Mouse (Mus musculus) neural tube, embryonic 14.5 days (tissue): ENCODE results near the gene Kdm2b. TPM values are rescaled to one million over a fixed set of nuclear protein-coding genes. Genes with fewer than 3 reads are reported as not detected.

Experiments
- ATAC-seq: fragments of 200-750 bp; cut with Nextera tagmentation; 2 replicates; pipeline ENCODE4 v1.8.0; 2017; ENCODE audit warnings: low read depth, mild to moderate bottlenecking, moderate TSS enrichment, moderate library complexity
- H3K27ac ChIP-seq: fragments of 300-500 bp; sonication (generic); 2 replicates; pipeline ENCODE4 v1.5.1; 2014; ENCODE audit warnings: low read depth, mild to moderate bottlenecking, control low read depth, low read length, moderate library complexity, mixed read lengths
- H3K27me3 ChIP-seq: fragments of 300-500 bp; sonication (generic); 2 replicates; pipeline ENCODE4 v1.6.1; 2014; ENCODE audit warnings: low read length; ENCODE audit not compliant: control insufficient read depth, insufficient read depth
- H3K36me3 ChIP-seq: fragments of 300-500 bp; sonication (generic); 2 replicates; pipeline ENCODE4 v1.6.1; 2014; ENCODE audit warnings: low read length, mixed read lengths; ENCODE audit not compliant: control insufficient read depth, insufficient read depth
- H3K4me1 ChIP-seq: fragments of 300-500 bp; sonication (generic); 2 replicates; pipeline ENCODE4 v1.6.1; 2014; ENCODE audit warnings: low read length; ENCODE audit not compliant: control insufficient read depth, insufficient read depth
- H3K4me2 ChIP-seq: fragments of 300-500 bp; sonication (generic); 2 replicates; pipeline ENCODE4 v1.6.1; 2014; ENCODE audit warnings: mild to moderate bottlenecking, low read depth, low read length, control low read depth
- H3K4me3 ChIP-seq: fragments of 300-500 bp; sonication (generic); 2 replicates; pipeline ENCODE4 v1.5.1; 2014; ENCODE audit warnings: low read depth, low read length, control low read depth, mixed read lengths
- H3K9ac ChIP-seq: fragments of 300-500 bp; sonication (generic); replicated peaks from 2 replicates; pipeline ENCODE4 v1.6.1; 2014; ENCODE audit warnings: low read depth, mild to moderate bottlenecking, control low read depth, low read length, mixed read lengths
- H3K9me3 ChIP-seq: fragments of 300-500 bp; sonication (generic); 2 replicates; pipeline ENCODE4 v1.6.1; 2016; ENCODE audit warnings: low read length; ENCODE audit not compliant: control insufficient read depth
- WGBS: fragments of 180-500 bp; shearing (Covaris S2); extraction: QIAGEN DNeasy Blood & Tissue Kit; methylation state at CpG from one replicate; pipeline ENCODE4 v1.1.7; 2014; 5-methylcytosine and 5-hydroxymethylcytosine counted together
- polyA plus RNA-seq: library from polyadenylated mRNA; unstranded; fragments of >200 nt; fragmentation: Nextera tagmentation; extraction: Ambion mirVana; gene quantifications from 2 replicates; pipeline ENCODE4 v1.2.1, GENCODE M21; 2014

Gene Kdm2b
- polyA plus RNA-seq, 1 experiment from 2014 or later: 82.7 TPM

GRCm38 (mm10) chr5:122887926-122888611 lies 101.6 kb downstream of the Kdm2b start:
- Histone ChIP-seq H3K27me3 (no peaks in the 10 kb centered on the region), H3K9me3 (no peaks in the 10 kb centered on the region), H3K36me3 (0 out of 2 replicates have a peak, but pooled peaks cover under 1% of the 10 kb centered on the region), H3K9ac (no peak overlapping the region), H3K4me2 (no peak overlapping the region), H3K4me3 (no peak overlapping the region), H3K27ac (no peak overlapping the region), H3K4me1 (no peaks in the 10 kb centered on the region)
- WGBS: 57% methylated on average over 8 of the region's 8 CpGs
- ATAC-seq: no peak

- ATAC-seq: no peak
- Histone ChIP-seq H3K4me1 (no peaks in the 10 kb centered on the region), H3K36me3 (0 out of 2 replicates have a peak, but pooled peaks cover 3% of the 10 kb centered on the region), H3K4me2 (no peak overlapping the region), H3K27me3 (no peaks in the 10 kb centered on the region), H3K9me3 (no peaks in the 10 kb centered on the region), H3K4me3 (no peak overlapping the region), H3K9ac (no peak overlapping the region), H3K27ac (no peak overlapping the region)
- WGBS: 89% methylated on average over 9 of the region's 9 CpGs
These were observed 102.6 kb downstream of the Kdm2b start for GRCm38 (mm10) chr5:122887033-122887432.

DNA sequence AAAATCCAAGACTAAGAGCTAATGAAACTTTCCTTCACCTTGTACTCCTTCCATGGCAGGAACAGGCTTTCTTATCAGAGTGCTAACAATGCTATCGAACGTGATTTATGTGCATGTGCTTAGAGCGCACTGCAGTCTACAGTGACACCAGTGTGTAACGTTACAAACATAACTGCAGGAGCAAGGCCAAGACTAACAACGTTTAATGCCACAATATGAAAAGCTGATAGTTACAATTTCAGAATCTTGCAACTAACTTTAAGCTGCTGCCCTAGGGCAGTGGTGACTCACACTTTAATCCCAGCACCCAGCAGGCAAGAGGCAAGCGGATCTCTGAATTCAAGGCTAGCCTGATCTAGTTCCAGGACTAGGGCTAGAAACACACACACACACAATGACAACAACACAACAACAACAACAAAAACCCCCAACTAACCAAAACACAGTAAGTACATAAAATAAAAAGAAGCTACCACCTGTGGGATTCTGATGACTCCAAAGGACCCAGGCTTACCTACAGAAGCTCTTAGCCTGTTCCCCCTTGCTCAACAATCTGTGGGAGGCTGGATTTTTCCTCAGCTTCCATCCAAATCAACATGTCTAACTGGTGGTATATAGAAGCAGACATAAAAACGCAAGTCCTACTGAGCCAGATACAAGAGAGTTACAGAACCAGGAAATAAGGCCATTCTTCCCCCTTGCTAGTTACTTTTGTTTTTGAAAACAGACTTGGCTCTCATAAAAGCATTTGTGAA lies 104.9 kb downstream of the Kdm2b start:
- H3K4me3 ChIP-seq: no peak overlapping the region
- H3K9me3 ChIP-seq: no peaks in the 10 kb centered on the region
- WGBS: 82% methylated on average over 7 of the region's 7 CpGs
- ATAC-seq: no peak
- no peak overlapping the region for H3K4me2 ChIP-seq
- H3K27ac ChIP-seq: no peak overlapping the region
- H3K9ac ChIP-seq: no peak overlapping the region
- H3K4me1 ChIP-seq: no peaks in the 10 kb centered on the region
- H3K27me3 ChIP-seq: no peaks in the 10 kb centered on the region
- H3K36me3 ChIP-seq: peaks cover 11% of the 10 kb centered on the region

DNA sequence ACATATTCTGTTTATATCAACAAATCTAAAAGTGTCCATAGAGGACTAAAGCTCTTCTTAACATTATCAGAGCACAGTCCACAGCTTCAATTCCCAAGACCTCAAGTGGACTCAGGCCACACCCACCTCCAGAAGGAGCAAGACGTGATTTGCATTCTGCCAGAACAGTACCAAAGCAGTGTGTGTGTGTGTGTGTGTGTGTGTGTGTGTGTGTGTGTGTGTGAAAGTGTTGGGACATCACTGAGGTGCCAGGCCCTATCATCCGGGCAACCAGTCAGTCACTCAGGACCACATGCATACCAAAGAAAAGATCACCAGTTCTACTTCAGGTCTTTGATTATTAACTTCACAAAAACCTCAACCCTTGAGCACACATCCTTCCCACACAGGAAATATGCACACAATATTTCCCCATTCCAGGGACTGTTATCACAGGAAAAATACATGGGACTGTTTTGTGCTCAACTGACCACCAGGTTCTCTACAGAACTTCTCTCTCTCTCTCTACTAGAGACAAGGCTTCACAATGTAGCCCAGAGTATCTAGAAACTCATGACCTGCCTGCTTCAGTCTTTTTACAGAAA lies 105.9 kb downstream of the Kdm2b start:
- Histone ChIP-seq H3K4me2 (no peak overlapping the region), H3K4me1 (no peaks in the 10 kb centered on the region), H3K4me3 (no peak overlapping the region), H3K36me3 (peaks cover 13% of the 10 kb centered on the region), H3K27ac (no peak overlapping the region), H3K27me3 (no peaks in the 10 kb centered on the region), H3K9me3 (no peaks in the 10 kb centered on the region), H3K9ac (no peak overlapping the region)
- ATAC-seq: no peak
- 52% methylated on average over 2 of the region's 2 CpGs for whole genome bisulfite sequencing

- no peak overlapping the region for H3K4me3 ChIP-seq
- H3K27ac ChIP-seq: no peak overlapping the region
- no peak overlapping the region for H3K9ac ChIP-seq
- no peak for ATAC-seq
- peaks cover 13% of the 10 kb centered on the region for H3K36me3 ChIP-seq
- H3K27me3 ChIP-seq: no peaks in the 10 kb centered on the region
- no peaks in the 10 kb centered on the region for H3K4me1 ChIP-seq
- H3K4me2 ChIP-seq: no peak overlapping the region
- 90% methylated on average over 9 of the region's 9 CpGs for WGBS
- no peaks in the 10 kb centered on the region for H3K9me3 ChIP-seq
These were observed 106.4 kb downstream of the Kdm2b start for GRCm38 (mm10) chr5:122883237-122883636.

DNA sequence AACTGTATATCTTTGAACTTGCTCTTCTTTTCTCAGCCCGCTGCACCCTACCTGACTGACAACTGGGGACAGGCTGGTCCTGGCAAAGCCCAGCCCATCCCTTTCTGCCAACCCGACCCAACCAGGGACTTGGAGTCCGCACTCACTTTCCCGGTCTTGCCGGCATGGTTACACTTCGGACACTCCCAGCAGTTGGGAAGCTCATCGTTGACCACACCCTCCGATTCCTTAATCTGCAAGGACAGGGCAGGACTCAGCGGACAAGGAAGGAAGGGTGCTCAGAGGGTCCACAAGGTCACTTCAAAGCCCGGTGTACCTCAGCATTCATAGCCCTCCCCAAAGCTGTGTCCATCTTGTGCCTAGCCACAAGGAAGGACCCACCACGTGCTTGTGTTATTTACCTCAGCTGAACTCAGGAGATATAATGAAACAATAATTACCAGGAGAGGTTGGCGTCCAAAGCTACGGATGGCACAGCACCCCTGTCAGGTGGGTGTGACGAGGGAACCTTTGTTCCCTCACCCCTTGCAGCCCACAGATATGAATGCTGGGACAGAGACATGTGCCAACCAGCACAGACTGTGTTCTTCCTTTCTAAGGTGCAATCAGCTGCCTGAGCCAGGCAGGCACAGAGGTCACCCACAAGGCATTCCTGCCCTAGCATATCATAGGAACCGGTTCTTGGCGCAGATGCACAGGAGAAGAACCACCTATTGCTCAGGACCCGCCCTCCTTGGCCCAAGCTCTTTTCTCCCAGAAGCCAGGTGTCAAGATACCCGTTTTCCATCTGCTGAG lies 107.2 kb downstream of the Kdm2b start:
- H3K9ac ChIP-seq: no peak overlapping the region; the same call in 1 of the 2 replicates
- no peak overlapping the region for H3K27ac ChIP-seq
- H3K27me3 ChIP-seq: no peaks in the 10 kb centered on the region
- 94% methylated on average over 18 of the region's 18 CpGs for WGBS
- no peaks in the 10 kb centered on the region for H3K4me1 ChIP-seq
- H3K9me3 ChIP-seq: no peaks in the 10 kb centered on the region
- peaks cover 20% of the 10 kb centered on the region for H3K36me3 ChIP-seq
- no peak for ATAC-seq
- H3K4me2 ChIP-seq: no peak overlapping the region
- no peak overlapping the region for H3K4me3 ChIP-seq

DNA sequence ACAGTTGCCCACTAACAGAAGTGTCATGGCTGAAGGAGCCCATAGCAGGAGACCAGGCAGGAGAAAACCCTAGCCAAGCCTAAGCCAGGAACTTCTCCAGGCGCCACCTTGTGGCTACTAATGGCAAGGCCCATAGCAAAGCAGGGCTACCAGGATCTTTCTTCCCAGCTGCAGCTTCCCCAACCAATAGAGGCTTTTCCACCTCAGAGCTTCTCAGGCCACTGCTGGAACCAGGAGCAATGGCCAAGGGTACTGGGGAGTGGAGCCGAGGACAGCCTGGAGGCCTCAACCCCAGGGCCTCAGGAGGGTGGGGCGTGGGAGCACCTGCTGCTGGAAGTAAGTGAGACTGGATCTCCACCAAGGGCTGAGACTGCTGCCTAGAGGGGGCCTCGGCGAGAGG lies 108.3 kb downstream of the Kdm2b start:
- WGBS: 59% methylated on average over 5 of the region's 5 CpGs
- Histone ChIP-seq H3K4me2 (no peak overlapping the region), H3K27ac (no peak overlapping the region), H3K4me3 (no peak overlapping the region), H3K9me3 (no peaks in the 10 kb centered on the region), H3K4me1 (no peaks in the 10 kb centered on the region), H3K36me3 (peaks cover 30% of the 10 kb centered on the region), H3K9ac (no peak overlapping the region), H3K27me3 (no peaks in the 10 kb centered on the region)
- ATAC-seq: peak; percentile 54; the same call in 1 of the 2 replicates

- Histone ChIP-seq H3K4me3 (no peak overlapping the region), H3K9ac (no peak overlapping the region), H3K27ac (no peak overlapping the region), H3K4me2 (no peak overlapping the region), H3K9me3 (no peaks in the 10 kb centered on the region), H3K4me1 (no peaks in the 10 kb centered on the region), H3K36me3 (peaks cover 33% of the 10 kb centered on the region), H3K27me3 (no peaks in the 10 kb centered on the region)
- no peak for ATAC-seq
- 93% methylated on average over 37 of the region's 37 CpGs for WGBS
These were observed 109.2 kb downstream of the Kdm2b start for GRCm38 (mm10) chr5:122880241-122880980.
